Mouse (Mus musculus): ENCODE measurements around the gene Nuak2. TPM values are rescaled to one million over a fixed set of nuclear protein-coding genes. Genes with fewer than 3 reads are reported as not detected.

Nuak2 gene
- total RNA-seq, 1 experiment, result 8.0 TPM

GRCm38 (mm10) chr1:132364388-132364787 lies 48.5 kb downstream of the Nuak2 start:
- Histone ChIP-seq H3K4me3 (ENCODE audit: insufficient read depth in 1 of 2, low read depth in 1 of 2, low read length in 2 of 2, poor library complexity in 1 of 2, severe bottlenecking in 1 of 2) (no peak overlapping the region), H3K36me3 (ENCODE audit: control insufficient read depth, insufficient read depth, low read length, poor library complexity, severe bottlenecking) (peaks cover 9% of the 10 kb centered on the region; the same call in 1 of the 2 replicates), H3K27ac (ENCODE audit: insufficient read depth, low read depth, low read length, poor library complexity, severe bottlenecking) (no peak overlapping the region), H3K9me3 (ENCODE audit: control insufficient read depth, insufficient read depth, low read depth, low read length) (no peaks in the 10 kb centered on the region), H3K4me1 (ENCODE audit: control insufficient read depth in 2 of 2, insufficient read depth in 2 of 2, low read length in 2 of 2, poor library complexity in 1 of 2) (peaks cover 0 to 15% of the 10 kb centered on the region in 2 experiments; a peak in 1 of 4 replicates), H3K9ac (ENCODE audit: insufficient read depth, low read depth, low read length, poor library complexity, severe bottlenecking) (no peak overlapping the region)
- no peak for TF ChIP-seq ZNF384 (IDR thresholded peaks at IDR 0.05; ENCODE audit: low read depth, low read length)
- in situ Hi-C loops (cut with MboI; ENCODE audit: low sequenced_read_pairs in 2 of 2, unreplicated experiment in 2 of 2), result no loop called here
- DNase-seq (ENCODE audit: low read depth, low spot score), result no peak

- TF ChIP-seq ZC3H11A (IDR thresholded peaks at IDR 0.05; ENCODE audit: borderline replicate concordance, low read depth, low read length), result no peak
- peak; percentile 67; the same call in 1 of the 2 replicates for TF ChIP-seq MAFK (IDR thresholded peaks at IDR 0.05; ENCODE audit: insufficient read depth, low read depth, low read length)
- no peak overlapping the region for H3K4me3 ChIP-seq (ENCODE audit: insufficient read depth in 1 of 2, low read depth in 1 of 2, low read length in 2 of 2, poor library complexity in 1 of 2, severe bottlenecking in 1 of 2)
- peaks cover 9% of the 10 kb centered on the region; the same call in 1 of the 2 replicates for H3K36me3 ChIP-seq (ENCODE audit: control insufficient read depth, insufficient read depth, low read length, poor library complexity, severe bottlenecking)
Measured at GRCm38 (mm10) chr1:132364896-132365557, 49.1 kb downstream of the Nuak2 start.

GRCm38 (mm10) chr1:132365645-132366044 lies 49.7 kb downstream of the Nuak2 start:
- H3K4me1 ChIP-seq (ENCODE audit: control insufficient read depth in 2 of 2, insufficient read depth in 2 of 2, low read length in 2 of 2, poor library complexity in 1 of 2), result peaks cover 0 to 12% of the 10 kb centered on the region in 2 experiments; a peak in 1 of 4 replicates
- H3K27ac ChIP-seq (ENCODE audit: insufficient read depth, low read depth, low read length, poor library complexity, severe bottlenecking), result no peak overlapping the region
- H3K9me3 ChIP-seq (ENCODE audit: control insufficient read depth, insufficient read depth, low read depth, low read length), result no peaks in the 10 kb centered on the region
- no peak overlapping the region for H3K4me3 ChIP-seq (ENCODE audit: insufficient read depth in 1 of 2, low read depth in 1 of 2, low read length in 2 of 2, poor library complexity in 1 of 2, severe bottlenecking in 1 of 2)
- no peak for DNase-seq (ENCODE audit: low read depth, low spot score)
- H3K36me3 ChIP-seq (ENCODE audit: control insufficient read depth, insufficient read depth, low read length, poor library complexity, severe bottlenecking), result peaks cover 4% of the 10 kb centered on the region; the same call in 1 of the 2 replicates
- H3K9ac ChIP-seq (ENCODE audit: insufficient read depth, low read depth, low read length, poor library complexity, severe bottlenecking), result no peak overlapping the region
- TF ChIP-seq HCFC1 (IDR thresholded peaks at IDR 0.05; ENCODE audit: borderline replicate concordance, insufficient read depth, low read length) (no peak), ZC3H11A (IDR thresholded peaks at IDR 0.05; ENCODE audit: borderline replicate concordance, low read depth, low read length) (no peak), CHD2 (IDR thresholded peaks at IDR 0.05; ENCODE audit: low read depth, low read length) (no peak), ZNF384 (IDR thresholded peaks at IDR 0.05; ENCODE audit: low read depth, low read length) (no peak)
- in situ Hi-C loops (cut with MboI; ENCODE audit: low sequenced_read_pairs in 2 of 2, unreplicated experiment in 2 of 2), result no loop called here

More at GRCm38 (mm10) chr1:132364896-132365557, 49.1 kb downstream of the Nuak2 start:
- in situ Hi-C loops (cut with MboI; ENCODE audit: low sequenced_read_pairs in 2 of 2, unreplicated experiment in 2 of 2), result no loop called here
- Histone ChIP-seq H3K9me3 (ENCODE audit: control insufficient read depth, insufficient read depth, low read depth, low read length) (no peaks in the 10 kb centered on the region), H3K4me1 (ENCODE audit: control insufficient read depth in 2 of 2, insufficient read depth in 2 of 2, low read length in 2 of 2, poor library complexity in 1 of 2) (peaks cover 0 to 15% of the 10 kb centered on the region in 2 experiments; a peak in 1 of 4 replicates), H3K27ac (ENCODE audit: insufficient read depth, low read depth, low read length, poor library complexity, severe bottlenecking) (no peak overlapping the region), H3K9ac (ENCODE audit: insufficient read depth, low read depth, low read length, poor library complexity, severe bottlenecking) (no peak overlapping the region)
- no peak for DNase-seq (ENCODE audit: low read depth, low spot score)

GRCm38 (mm10) chr1:132366235-132366634 lies 50.3 kb downstream of the Nuak2 start:
- H3K4me3 ChIP-seq (ENCODE audit: insufficient read depth in 1 of 2, low read depth in 1 of 2, low read length in 2 of 2, poor library complexity in 1 of 2, severe bottlenecking in 1 of 2), result no peak overlapping the region
- no peaks in the 10 kb centered on the region for H3K36me3 ChIP-seq (ENCODE audit: control insufficient read depth, insufficient read depth, low read length, poor library complexity, severe bottlenecking)
- no peak overlapping the region for H3K27ac ChIP-seq (ENCODE audit: insufficient read depth, low read depth, low read length, poor library complexity, severe bottlenecking)

GRCm38 (mm10) chr1:132366937-132367336 lies 51.0 kb downstream of the Nuak2 start:
- in situ Hi-C loops (cut with MboI; ENCODE audit: low sequenced_read_pairs in 2 of 2, unreplicated experiment in 2 of 2), result no loop called here
- peaks cover 0 to 17% of the 10 kb centered on the region in 2 experiments; a peak in 1 of 4 replicates for H3K4me1 ChIP-seq (ENCODE audit: control insufficient read depth in 2 of 2, insufficient read depth in 2 of 2, low read length in 2 of 2, poor library complexity in 1 of 2)
- no peak for DNase-seq (ENCODE audit: low read depth, low spot score)
- H3K4me3 ChIP-seq (ENCODE audit: insufficient read depth in 1 of 2, low read depth in 1 of 2, low read length in 2 of 2, poor library complexity in 1 of 2, severe bottlenecking in 1 of 2), result no peak overlapping the region
- peak overlapping the region; percentile 26; the same call in 1 of the 2 replicates for H3K9ac ChIP-seq (ENCODE audit: insufficient read depth, low read depth, low read length, poor library complexity, severe bottlenecking)
- H3K9me3 ChIP-seq (ENCODE audit: control insufficient read depth, insufficient read depth, low read depth, low read length), result no peaks in the 10 kb centered on the region
- no peak overlapping the region for H3K27ac ChIP-seq (ENCODE audit: insufficient read depth, low read depth, low read length, poor library complexity, severe bottlenecking)
- TF ChIP-seq MAFK (IDR thresholded peaks at IDR 0.05; ENCODE audit: insufficient read depth, low read depth, low read length), result no peak
- TF ChIP-seq HCFC1 (IDR thresholded peaks at IDR 0.05; ENCODE audit: borderline replicate concordance, insufficient read depth, low read length), result no peak
- TF ChIP-seq ZC3H11A (IDR thresholded peaks at IDR 0.05; ENCODE audit: borderline replicate concordance, low read depth, low read length), result no peak
- no peak for TF ChIP-seq ZNF384 (IDR thresholded peaks at IDR 0.05; ENCODE audit: low read depth, low read length)
- TF ChIP-seq CHD2 (IDR thresholded peaks at IDR 0.05; ENCODE audit: low read depth, low read length), result no peak
- no peaks in the 10 kb centered on the region for H3K36me3 ChIP-seq (ENCODE audit: control insufficient read depth, insufficient read depth, low read length, poor library complexity, severe bottlenecking)

More at GRCm38 (mm10) chr1:132366235-132366634, 50.3 kb downstream of the Nuak2 start:
- Histone ChIP-seq H3K4me1 (ENCODE audit: control insufficient read depth in 2 of 2, insufficient read depth in 2 of 2, low read length in 2 of 2, poor library complexity in 1 of 2) (peaks cover 0 to 12% of the 10 kb centered on the region in 2 experiments; a peak in 1 of 4 replicates), H3K9ac (ENCODE audit: insufficient read depth, low read depth, low read length, poor library complexity, severe bottlenecking) (no peak overlapping the region), H3K9me3 (ENCODE audit: control insufficient read depth, insufficient read depth, low read depth, low read length) (no peaks in the 10 kb centered on the region)
- in situ Hi-C loops (cut with MboI; ENCODE audit: low sequenced_read_pairs in 2 of 2, unreplicated experiment in 2 of 2), result no loop called here
- DNase-seq (ENCODE audit: low read depth, low spot score), result no peak
- TF ChIP-seq HCFC1 (IDR thresholded peaks at IDR 0.05; ENCODE audit: borderline replicate concordance, insufficient read depth, low read length) (no peak), MAFK (IDR thresholded peaks at IDR 0.05; ENCODE audit: insufficient read depth, low read depth, low read length) (no peak), ZNF384 (IDR thresholded peaks at IDR 0.05; ENCODE audit: low read depth, low read length) (no peak), ZC3H11A (IDR thresholded peaks at IDR 0.05; ENCODE audit: borderline replicate concordance, low read depth, low read length) (no peak), CHD2 (IDR thresholded peaks at IDR 0.05; ENCODE audit: low read depth, low read length) (no peak)
